Comparison of ENCODE assay signal across 16 mouse cellular contexts in genomic region chr12:109742486-109742885, GRCm38 (mm10).
"Had no signal": no experiment of that assay in that cellular context is flagged by ENCODE, and none has a peak within 500 bp of the region (broad histone marks: within the 10 kb centered on the region; RNA-seq: fewer than 3 reads in every experiment).

No protein-coding gene starts in this region.

- H3K4me3 ChIP-seq: midbrain, embryonic 10.5 days; midbrain, embryonic 12.5 days; myocyte; neural tube, embryonic 13.5 days; neural tube, embryonic 15.5 days had no signal

- H3K27ac ChIP-seq: midbrain, embryonic 10.5 days; midbrain, embryonic 12.5 days; neural tube, embryonic 13.5 days; neural tube, embryonic 15.5 days had no signal

- H3K27me3 ChIP-seq: neural tube, embryonic 13.5 days; neural tube, embryonic 15.5 days had no signal

- H3K9me3 ChIP-seq: midbrain, embryonic 10.5 days; midbrain, embryonic 12.5 days; neural tube, embryonic 13.5 days; neural tube, embryonic 15.5 days had no signal

- DNase-seq: lung, adult 18-20 months; lung, postnatal 10 days; lung, postnatal 4 days; midbrain, embryonic 14.5 days; right cerebral cortex, adult 18-20 months; right cerebral cortex, postnatal 25 days; right cerebral cortex, postnatal 4 days; spleen, adult 18-20 months; thymus, adult 18-20 months; thymus, postnatal 14 days; thymus, postnatal 36 days had no signal
